Mouse (Mus musculus): ENCODE measurements around the gene Nr1d1. TPM values are rescaled to one million over a fixed set of nuclear protein-coding genes. Genes with fewer than 3 reads are reported as not detected.

Nr1d1 gene
- polyA plus RNA-seq, 1 experiment from 2014 or later = 6.4 TPM

DNA sequence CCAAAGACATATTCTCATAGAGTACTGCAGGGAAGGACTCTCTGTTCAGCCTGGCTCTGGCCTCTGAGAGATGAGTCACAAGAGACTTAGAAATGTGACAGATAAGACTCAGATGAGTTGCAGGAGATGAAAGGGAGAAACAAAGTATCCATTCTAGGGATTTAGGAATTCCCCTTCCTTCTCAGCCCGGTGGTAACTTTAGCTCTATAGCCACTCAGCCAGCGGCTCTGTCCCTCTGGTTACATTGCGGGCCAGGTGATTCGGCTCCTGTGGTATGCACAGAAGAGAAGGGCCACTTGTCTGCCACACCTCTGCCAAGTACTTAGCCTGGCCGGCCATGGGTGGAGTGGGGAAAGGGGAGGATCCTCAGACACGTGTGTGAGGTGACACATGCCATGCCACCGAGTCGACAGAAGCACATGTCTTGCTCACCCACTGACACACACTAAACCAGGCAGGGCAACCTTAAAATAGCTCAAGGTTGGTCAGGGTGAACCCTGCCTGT lies 2.4 kb downstream of the Nr1d1 start:
- no peak overlapping the region; a peak in 2 of 4 replicates for H3K4me3 ChIP-seq (ENCODE audit: control insufficient read depth in 1 of 2, insufficient read depth in 1 of 2, low read depth in 1 of 2, low read length in 2 of 2)
- H3K27ac ChIP-seq (replicated peaks in 1 of 2; ENCODE audit: control insufficient read depth in 1 of 2, insufficient read depth in 1 of 2, low read depth in 2 of 2, low read length in 2 of 2) = peak overlapping the region; percentile 97 to 98
- H3K4me1 ChIP-seq (ENCODE audit: control insufficient read depth in 2 of 2, insufficient read depth in 2 of 2, low read length in 2 of 2) = peaks cover 63 to 88% of the 10 kb centered on the region in 2 experiments
- peaks cover 35% of the 10 kb centered on the region for H3K36me3 ChIP-seq (ENCODE audit: control insufficient read depth, insufficient read depth, low read length)
- 17% methylated on average over 8 of the region's 8 CpGs for WGBS
- peak; percentile 31 for ATAC-seq (ENCODE audit: insufficient number of reproducible peaks, insufficient read depth, low FRiP score, low read depth)
- peak overlapping the region; percentile 69 for H3K9ac ChIP-seq (ENCODE audit: low read length)
- no peaks in the 10 kb centered on the region for H3K27me3 ChIP-seq (ENCODE audit: control insufficient read depth, insufficient read depth, low read length)
- H3K9me3 ChIP-seq (ENCODE audit: control insufficient read depth, low read length) = no peaks in the 10 kb centered on the region
- H3K4me2 ChIP-seq (ENCODE audit: low read length) = peak overlapping the region; percentile 91

DNA sequence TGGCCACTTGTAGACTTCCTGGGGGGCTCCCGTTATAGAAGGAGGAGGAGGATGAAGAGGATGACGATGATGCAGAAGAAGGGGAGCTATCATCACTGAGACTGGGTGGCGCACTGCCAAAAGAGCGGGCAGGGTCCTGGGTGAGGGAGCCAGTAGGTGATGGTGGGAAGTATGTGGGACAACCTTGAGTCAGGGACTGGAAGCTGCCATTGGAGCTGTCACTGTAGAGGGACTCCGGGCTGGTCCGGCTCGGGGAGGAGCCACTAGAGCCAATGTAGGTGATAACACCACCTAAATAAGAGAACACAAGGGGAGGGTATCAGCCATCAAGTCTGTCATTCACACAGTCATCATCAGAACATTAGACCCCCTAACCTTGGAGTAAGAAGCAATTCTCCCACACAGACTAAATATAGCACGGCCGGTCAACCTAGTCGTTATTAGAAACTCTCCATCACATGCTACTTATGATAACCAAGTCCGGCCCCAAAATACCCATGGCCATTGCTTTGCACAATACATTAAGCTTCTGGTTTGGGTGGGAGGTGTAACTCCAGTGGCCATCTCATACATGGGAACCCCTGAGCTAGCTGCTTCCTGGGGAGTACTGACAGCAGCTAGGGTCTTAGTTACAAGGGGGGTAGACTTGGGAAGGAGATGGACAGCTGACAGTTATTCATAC lies 3.1 kb downstream of the Nr1d1 start:
- 45% methylated on average over 11 of the region's 11 CpGs for WGBS
- H3K9ac ChIP-seq (ENCODE audit: low read length) = peak overlapping the region; percentile 65
- peak overlapping the region; percentile 91 for H3K4me2 ChIP-seq (ENCODE audit: low read length)
- peaks cover 35% of the 10 kb centered on the region for H3K36me3 ChIP-seq (ENCODE audit: control insufficient read depth, insufficient read depth, low read length)
- no peaks in the 10 kb centered on the region for H3K9me3 ChIP-seq (ENCODE audit: control insufficient read depth, low read length)
- no peak overlapping the region; a peak in 2 of 4 replicates for H3K4me3 ChIP-seq (ENCODE audit: control insufficient read depth in 1 of 2, insufficient read depth in 1 of 2, low read depth in 1 of 2, low read length in 2 of 2)
- no peak for ATAC-seq (ENCODE audit: insufficient number of reproducible peaks, insufficient read depth, low FRiP score, low read depth)
- H3K4me1 ChIP-seq (ENCODE audit: control insufficient read depth in 2 of 2, insufficient read depth in 2 of 2, low read length in 2 of 2) = peaks cover 64 to 88% of the 10 kb centered on the region in 2 experiments
- H3K27ac ChIP-seq (replicated peaks in 1 of 2; ENCODE audit: control insufficient read depth in 1 of 2, insufficient read depth in 1 of 2, low read depth in 2 of 2, low read length in 2 of 2) = peak overlapping the region; percentile 97 to 98
- H3K27me3 ChIP-seq (ENCODE audit: control insufficient read depth, insufficient read depth, low read length) = no peaks in the 10 kb centered on the region

DNA sequence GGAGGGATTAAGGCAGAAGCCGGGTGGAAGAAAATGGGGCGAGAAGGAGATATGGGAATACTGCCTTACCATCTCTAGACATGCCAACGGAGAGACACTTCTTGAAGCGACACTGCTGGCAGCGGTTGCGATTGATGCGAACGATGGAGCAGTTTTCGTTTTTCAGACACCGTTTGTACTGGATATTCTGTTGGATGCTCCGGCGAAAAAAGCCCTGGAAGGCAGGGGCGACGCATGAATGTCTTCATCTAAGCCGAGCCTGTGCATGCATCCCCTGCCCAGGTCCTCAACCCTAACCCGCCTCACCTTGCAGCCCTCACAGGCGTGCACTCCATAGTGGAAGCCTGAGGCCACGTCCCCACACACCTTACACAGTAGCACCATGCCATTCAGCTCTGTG lies 4.0 kb downstream of the Nr1d1 start:
- Histone ChIP-seq H3K27me3 (ENCODE audit: control insufficient read depth, insufficient read depth, low read length) (no peaks in the 10 kb centered on the region), H3K27ac (replicated peaks in 1 of 2; ENCODE audit: control insufficient read depth in 1 of 2, insufficient read depth in 1 of 2, low read depth in 2 of 2, low read length in 2 of 2) (peak overlapping the region; percentile 97 to 98; a peak in 3 of 4 replicates), H3K36me3 (ENCODE audit: control insufficient read depth, insufficient read depth, low read length) (peaks cover 35% of the 10 kb centered on the region), H3K9ac (ENCODE audit: low read length) (no peak overlapping the region; the same call in 1 of the 2 replicates), H3K9me3 (ENCODE audit: control insufficient read depth, low read length) (no peaks in the 10 kb centered on the region), H3K4me2 (ENCODE audit: low read length) (no peak overlapping the region), H3K4me1 (ENCODE audit: control insufficient read depth in 2 of 2, insufficient read depth in 2 of 2, low read length in 2 of 2) (peaks cover 63 to 88% of the 10 kb centered on the region in 2 experiments), H3K4me3 (ENCODE audit: control insufficient read depth in 1 of 2, insufficient read depth in 1 of 2, low read depth in 1 of 2, low read length in 2 of 2) (no peak overlapping the region)
- ATAC-seq (ENCODE audit: insufficient number of reproducible peaks, insufficient read depth, low FRiP score, low read depth) = no peak
- WGBS = 91% methylated on average over 18 of the region's 18 CpGs

GRCm38 (mm10) chr11:98770096-98770975 lies 4.8 kb downstream of the Nr1d1 start:
- Histone ChIP-seq H3K4me1 (ENCODE audit: control insufficient read depth in 2 of 2, insufficient read depth in 2 of 2, low read length in 2 of 2) (peaks cover 64 to 88% of the 10 kb centered on the region in 2 experiments), H3K9ac (ENCODE audit: low read length) (0 out of 2 replicates have a peak overlapping the region, but pooled peaks have one; percentile 27), H3K27ac (replicated peaks in 1 of 2; ENCODE audit: control insufficient read depth in 1 of 2, insufficient read depth in 1 of 2, low read depth in 2 of 2, low read length in 2 of 2) (peak overlapping the region in 1 of 2 experiments; percentile 94; a peak in 2 of 4 replicates), H3K27me3 (ENCODE audit: control insufficient read depth, insufficient read depth, low read length) (no peaks in the 10 kb centered on the region), H3K9me3 (ENCODE audit: control insufficient read depth, low read length) (no peaks in the 10 kb centered on the region), H3K36me3 (ENCODE audit: control insufficient read depth, insufficient read depth, low read length) (peaks cover 37% of the 10 kb centered on the region), H3K4me2 (ENCODE audit: low read length) (no peak overlapping the region), H3K4me3 (ENCODE audit: control insufficient read depth in 1 of 2, insufficient read depth in 1 of 2, low read depth in 1 of 2, low read length in 2 of 2) (no peak overlapping the region)
- ATAC-seq (ENCODE audit: insufficient number of reproducible peaks, insufficient read depth, low FRiP score, low read depth) = no peak
- WGBS = 93% methylated on average over 26 of the region's 26 CpGs

DNA sequence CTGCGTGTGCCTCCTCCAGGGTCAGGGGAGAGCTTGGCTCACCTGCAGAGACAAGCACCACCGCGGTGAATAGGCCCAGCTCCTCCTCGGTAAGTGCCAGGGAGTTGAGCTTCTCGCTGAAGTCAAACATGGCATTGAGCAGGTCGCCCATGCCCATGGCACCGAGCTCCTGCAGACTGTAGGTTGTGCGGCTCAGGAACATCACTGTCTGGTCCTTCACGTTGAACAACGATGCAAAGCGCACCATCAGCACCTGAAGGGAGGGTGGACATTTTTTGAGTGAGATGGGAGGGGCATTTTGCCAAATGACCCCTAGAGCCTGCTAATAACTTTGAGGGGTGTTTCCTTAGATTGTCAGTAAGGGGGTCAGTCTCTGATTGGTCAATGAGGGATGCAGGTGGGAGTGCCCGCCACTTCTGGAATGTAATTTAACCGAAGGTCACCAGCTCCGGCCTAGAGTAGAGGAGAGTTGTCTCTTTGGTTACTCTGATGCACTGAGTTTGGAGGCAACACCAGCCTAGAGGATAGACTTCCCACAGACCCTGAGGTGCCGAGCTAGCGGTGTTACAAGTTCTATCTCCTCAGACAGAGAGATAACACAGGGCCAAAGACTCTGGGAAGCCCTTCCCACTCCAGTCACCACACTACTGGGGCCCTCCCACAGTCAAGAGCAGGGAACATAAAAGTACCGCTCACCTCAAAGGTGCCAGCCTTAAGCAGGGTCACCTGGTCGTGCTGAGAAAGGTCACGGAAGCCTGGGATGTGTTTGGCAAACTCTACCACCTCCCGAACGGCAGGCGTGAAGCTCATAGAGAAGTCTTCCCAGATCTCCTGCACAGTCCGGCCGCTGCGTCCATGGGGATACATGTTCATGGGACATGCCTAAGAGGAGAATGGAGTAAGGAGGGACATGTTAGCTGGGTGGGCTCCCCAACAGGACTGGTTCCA lies 5.9 kb downstream of the Nr1d1 start:
- H3K4me1 ChIP-seq (ENCODE audit: control insufficient read depth in 2 of 2, insufficient read depth in 2 of 2, low read length in 2 of 2) = peaks cover 62 to 87% of the 10 kb centered on the region in 2 experiments
- H3K27me3 ChIP-seq (ENCODE audit: control insufficient read depth, insufficient read depth, low read length) = no peaks in the 10 kb centered on the region
- H3K4me2 ChIP-seq (ENCODE audit: low read length) = peak overlapping the region; percentile 58
- H3K36me3 ChIP-seq (ENCODE audit: control insufficient read depth, insufficient read depth, low read length) = peaks cover 47% of the 10 kb centered on the region
- peak overlapping the region in 1 of 2 experiments; percentile 24; a peak in 1 of 4 replicates for H3K4me3 ChIP-seq (ENCODE audit: control insufficient read depth in 1 of 2, insufficient read depth in 1 of 2, low read depth in 1 of 2, low read length in 2 of 2)
- H3K27ac ChIP-seq (replicated peaks in 1 of 2; ENCODE audit: control insufficient read depth in 1 of 2, insufficient read depth in 1 of 2, low read depth in 2 of 2, low read length in 2 of 2) = peak overlapping the region; percentile 90 to 94
- no peaks in the 10 kb centered on the region for H3K9me3 ChIP-seq (ENCODE audit: control insufficient read depth, low read length)
- peak overlapping the region; percentile 51; the same call in 1 of the 2 replicates for H3K9ac ChIP-seq (ENCODE audit: low read length)
- no peak for ATAC-seq (ENCODE audit: insufficient number of reproducible peaks, insufficient read depth, low FRiP score, low read depth)
- WGBS = 63% methylated on average over 25 of the region's 25 CpGs

DNA sequence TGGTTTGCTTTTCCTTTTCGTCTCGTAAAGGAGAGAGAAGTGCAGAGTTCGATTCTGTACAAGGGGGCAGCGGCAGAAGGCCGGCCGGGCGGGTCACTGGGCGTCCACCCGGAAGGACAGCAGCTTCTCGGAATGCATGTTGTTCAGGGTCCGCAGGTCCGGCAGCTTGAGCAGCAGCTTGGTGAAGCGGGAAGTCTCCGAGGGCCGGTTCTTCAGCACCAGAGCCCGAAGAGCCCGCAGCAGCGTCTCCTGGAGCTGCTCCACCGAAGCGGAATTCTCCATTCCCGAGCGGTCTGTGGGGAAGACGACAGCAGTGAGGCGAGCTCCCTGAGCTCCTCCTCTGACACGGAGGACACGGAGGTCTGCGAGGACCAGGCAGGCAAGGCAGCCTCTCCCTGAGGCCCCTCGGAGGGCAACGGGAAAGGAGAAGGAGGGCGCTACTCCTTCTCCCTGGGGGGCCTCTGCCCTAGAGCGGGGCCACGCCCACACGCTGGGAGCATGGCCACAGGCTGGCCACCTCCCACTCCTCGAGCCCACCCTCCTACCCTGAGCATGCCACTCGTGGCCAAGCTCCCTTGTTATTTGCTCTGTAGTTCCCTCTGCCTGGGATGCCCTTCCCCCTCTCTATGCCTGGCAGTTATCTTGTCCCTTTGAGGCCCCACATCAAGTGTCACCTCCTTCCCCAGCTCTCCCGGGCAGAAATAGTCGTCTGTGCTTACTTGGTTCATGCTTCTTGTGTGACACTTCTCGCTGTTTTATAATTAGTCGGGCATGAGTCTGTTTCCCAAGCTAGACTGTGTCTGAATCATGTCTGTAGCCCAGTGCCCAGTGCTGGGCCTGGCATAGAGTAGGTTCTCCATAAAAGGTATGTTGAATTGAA lies 6.8 kb downstream of the Nr1d1 start:
- peaks cover 60 to 82% of the 10 kb centered on the region in 2 experiments for H3K4me1 ChIP-seq (ENCODE audit: control insufficient read depth in 2 of 2, insufficient read depth in 2 of 2, low read length in 2 of 2)
- ATAC-seq (ENCODE audit: insufficient number of reproducible peaks, insufficient read depth, low FRiP score, low read depth) = peak; percentile 25
- peaks cover 56% of the 10 kb centered on the region for H3K36me3 ChIP-seq (ENCODE audit: control insufficient read depth, insufficient read depth, low read length)
- peak overlapping the region; percentile 90 to 94 for H3K27ac ChIP-seq (replicated peaks in 1 of 2; ENCODE audit: control insufficient read depth in 1 of 2, insufficient read depth in 1 of 2, low read depth in 2 of 2, low read length in 2 of 2)
- peak overlapping the region; percentile 58 for H3K4me2 ChIP-seq (ENCODE audit: low read length)
- H3K9me3 ChIP-seq (ENCODE audit: control insufficient read depth, low read length) = no peaks in the 10 kb centered on the region
- no peaks in the 10 kb centered on the region for H3K27me3 ChIP-seq (ENCODE audit: control insufficient read depth, insufficient read depth, low read length)
- peak overlapping the region; percentile 74 for H3K9ac ChIP-seq (ENCODE audit: low read length)
- 9% methylated on average over 38 of the region's 39 CpGs for WGBS
- H3K4me3 ChIP-seq (ENCODE audit: control insufficient read depth in 1 of 2, insufficient read depth in 1 of 2, low read depth in 1 of 2, low read length in 2 of 2) = peak overlapping the region; percentile 24 to 31

Measured in heart, embryonic 14.5 days (tissue).